Mouse (Mus musculus) myocyte (in vitro differentiated cells): ENCODE data around the gene Gm47985.

Experiments
- CEBPB ChIP-seq: IDR thresholded peaks from 2 replicates; pipeline ENCODE4 v1.6.1; 2011; ENCODE audit warnings: mild to moderate bottlenecking, moderate library complexity; ENCODE audit not compliant: poor library complexity, insufficient read depth, severe bottlenecking
- MYOD1 ChIP-seq, 3 experiments: IDR thresholded peaks; one replicate each; pipeline ENCODE4 v1.6.1; 2011; ENCODE audit warnings: control low read depth in 2 of 3, low read depth in 2 of 3, mild to moderate bottlenecking in 2 of 3, moderate library complexity in 1 of 3; ENCODE audit not compliant: insufficient read length in 2 of 3, control insufficient read depth in 1 of 3
- POLR2A ChIP-seq: IDR thresholded peaks from one replicate; pipeline ENCODE4 v1.6.1; 2011; ENCODE audit warnings: low read depth, mild to moderate bottlenecking, control low read depth, moderate library complexity; ENCODE audit not compliant: insufficient read length
- POLR2AphosphoS2 ChIP-seq: IDR thresholded peaks from one replicate; pipeline ENCODE4 v1.6.1; 2011; ENCODE audit warnings: low read depth, control low read depth; ENCODE audit not compliant: insufficient read length
- TCF12 ChIP-seq: IDR thresholded peaks from one replicate; pipeline ENCODE4 v1.6.1; 2011; ENCODE audit warnings: mild to moderate bottlenecking, control low read depth; ENCODE audit not compliant: poor library complexity, insufficient read depth, severe bottlenecking

DNA sequence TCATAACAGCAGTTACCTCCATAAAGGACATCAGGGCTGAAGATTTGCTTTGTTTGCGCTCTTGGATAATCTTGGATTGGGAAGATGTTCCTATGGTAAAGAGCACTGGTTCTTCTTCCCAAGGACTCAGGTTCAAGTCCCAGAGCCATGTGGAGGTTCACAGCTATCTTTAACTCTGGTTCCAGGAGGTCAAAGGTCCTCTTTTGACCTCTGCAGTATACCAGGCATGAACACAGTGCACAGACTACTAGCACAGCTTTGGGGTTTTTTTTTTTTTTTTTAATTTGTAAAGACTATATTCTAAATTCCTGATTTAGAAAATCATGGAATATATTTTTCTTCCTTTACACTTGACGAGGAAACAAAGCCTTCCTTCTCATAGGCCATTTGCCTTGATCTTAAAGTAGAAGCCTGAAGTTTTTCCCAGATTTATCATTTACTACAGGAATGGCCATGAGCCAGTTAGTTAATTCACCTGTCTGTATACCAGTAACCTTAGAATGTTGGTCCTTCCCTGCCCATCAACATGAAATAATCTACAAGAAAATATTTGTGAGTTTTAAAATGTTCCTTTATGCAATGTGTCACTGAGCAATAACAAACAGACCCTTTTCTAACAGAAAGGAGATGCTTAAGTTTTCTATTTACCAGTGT is 23.4 kb upstream of the Gm47985 start:
- TF ChIP-seq POLR2A (no peak), TCF12 (no peak), CEBPB (no peak), MYOD1 (IDR thresholded peaks at IDR 0.05; ENCODE audit: control insufficient read depth in 1 of 3, insufficient read length in 2 of 3, low read depth in 2 of 3) (no peak), POLR2AphosphoS2 (no peak)
